Mouse (Mus musculus) megakaryocyte, embryonic 14.5 days (primary cell): Measurements from ENCODE around the gene Ankrd34b.

Experiments used
- FLI1 ChIP-seq: IDR thresholded peaks from 2 replicates; pipeline ENCODE4 v1.6.1; 2012; ENCODE audit warnings: low read length, inconsistent platforms, mixed read lengths
- GATA1 ChIP-seq: IDR thresholded peaks from 3 replicates; pipeline ENCODE4 v1.6.1; 2012; ENCODE audit warnings: mixed read lengths, low read length, inconsistent platforms, borderline replicate concordance

GRCm38 (mm10) chr13:92426294-92427051 lies 777 bp downstream of the Ankrd34b start:
- TF ChIP-seq FLI1: no peak
- TF ChIP-seq GATA1: no peak
